Mouse (Mus musculus) cerebellum, postnatal 4 days (tissue): ENCODE measurements at regions not wholly inside any gene's neighbourhood (a gene's known extent, or its start where the extent isn't known, plus 50 kb on each side); places are given as distances from the start of the nearest gene placed in this dataset.
"Not testable (repeated sequence)": the region's sequence is repeated elsewhere in the genome, so short reads cannot be mapped to it uniquely, and the experiment has no call there.

Source experiments
- DNase-seq, 2 experiments: peaks; one replicate each; pipeline ENCODE4 v3.0.0; 2022; ENCODE audit warnings: low spot score in 2 of 2, mixed read lengths in 1 of 2

DNA sequence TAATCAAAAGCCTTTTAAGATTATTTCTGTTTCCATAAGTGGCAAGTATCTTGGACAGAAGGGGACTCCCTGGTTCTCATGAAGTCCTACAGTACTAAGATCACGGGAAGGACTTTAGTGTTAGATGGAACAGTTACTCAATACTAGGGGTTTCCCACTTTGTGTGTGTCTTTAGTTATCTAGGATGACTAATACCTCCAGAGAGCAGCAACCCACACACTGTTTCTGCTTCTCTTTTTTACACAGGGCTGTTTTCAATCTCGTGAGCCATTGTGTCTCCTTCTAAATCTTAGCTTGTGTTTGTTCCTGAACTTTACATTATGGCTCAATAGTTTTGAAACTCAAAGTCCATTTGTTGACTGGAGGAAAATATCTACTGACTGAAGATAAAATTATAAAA lies 496.5 kb upstream of the Impg1 start:
- no peak for DNase-seq

DNA sequence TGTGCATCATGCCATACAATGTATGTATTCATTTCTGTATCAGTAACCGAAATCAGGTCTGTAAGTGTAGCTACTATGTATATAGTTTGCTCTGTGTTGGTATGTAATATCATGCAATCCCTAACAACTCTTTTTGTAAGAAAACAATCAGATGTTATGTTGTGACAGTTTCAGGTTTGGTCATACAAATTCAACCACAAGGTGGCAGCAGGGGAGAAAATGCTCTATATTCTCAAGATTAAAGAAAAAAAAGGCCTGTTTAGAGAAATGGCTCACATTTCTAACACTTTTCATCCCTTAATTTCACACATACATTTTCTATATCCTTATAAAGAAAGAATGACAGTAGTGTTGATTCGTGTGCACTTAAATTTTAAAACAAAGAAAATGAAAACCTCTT lies 477.7 kb upstream of the Impg1 start:
- peak in 1 of 2 experiments; percentile 6 for DNase-seq

DNA sequence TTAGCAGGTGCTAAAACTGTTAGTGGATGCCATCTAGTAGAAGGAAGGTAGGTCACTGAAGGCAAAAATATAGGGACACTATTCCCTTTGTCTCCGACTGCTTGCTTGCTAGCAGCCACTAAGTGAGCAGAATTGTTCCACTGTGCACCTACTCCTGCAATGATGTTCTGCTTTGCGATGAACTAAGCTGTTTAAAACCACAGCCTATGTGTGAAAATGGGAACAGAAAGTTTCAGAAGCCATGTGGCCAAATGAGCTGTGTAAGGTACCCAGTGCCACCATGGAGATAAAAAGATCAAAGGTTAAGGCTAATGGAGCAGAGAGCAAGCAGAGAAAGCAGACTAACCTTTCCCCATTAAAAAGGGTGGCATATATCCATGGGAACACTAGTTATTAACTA lies 476.1 kb upstream of the Impg1 start:
- no peak for DNase-seq

DNA sequence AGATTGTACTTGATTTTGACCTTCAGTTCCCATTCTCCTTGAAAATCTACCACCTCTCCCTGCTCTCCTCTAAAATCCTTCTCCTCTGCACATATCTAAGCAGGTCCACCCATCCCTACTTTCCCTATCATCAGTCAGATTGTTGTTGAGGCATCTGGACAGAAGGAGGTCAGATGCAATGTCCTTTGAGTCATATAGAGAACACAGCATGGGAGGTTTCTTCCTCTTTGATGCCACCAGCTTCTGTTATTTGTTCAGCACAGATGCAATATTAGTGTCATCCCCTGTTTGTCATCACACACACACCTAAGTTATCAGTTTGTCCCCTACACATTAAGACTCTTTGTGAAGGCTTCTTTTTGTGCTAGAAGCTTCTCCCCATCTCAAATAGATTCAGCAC lies 473.0 kb upstream of the Impg1 start:
- no peak for DNase-seq

DNA sequence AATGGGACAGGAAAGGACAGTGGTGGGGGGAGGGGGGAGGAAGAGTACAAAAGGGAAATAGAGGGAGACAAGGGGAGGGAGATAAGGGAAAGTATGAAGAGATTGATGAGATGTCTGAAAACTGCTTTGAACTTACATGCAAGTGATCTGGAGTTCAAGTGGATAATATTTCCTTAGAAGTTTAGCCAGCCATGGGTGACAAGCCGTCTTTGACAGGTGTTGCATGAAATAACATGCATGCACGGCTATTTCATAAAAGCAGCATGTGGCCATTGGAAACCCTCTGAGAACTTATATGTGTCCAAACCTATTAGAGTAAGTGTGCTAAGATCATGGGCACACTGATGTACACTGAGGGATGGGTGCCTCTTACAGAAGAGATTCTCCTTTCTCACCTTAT lies 465.3 kb upstream of the Impg1 start:
- DNase-seq = no peak

DNA sequence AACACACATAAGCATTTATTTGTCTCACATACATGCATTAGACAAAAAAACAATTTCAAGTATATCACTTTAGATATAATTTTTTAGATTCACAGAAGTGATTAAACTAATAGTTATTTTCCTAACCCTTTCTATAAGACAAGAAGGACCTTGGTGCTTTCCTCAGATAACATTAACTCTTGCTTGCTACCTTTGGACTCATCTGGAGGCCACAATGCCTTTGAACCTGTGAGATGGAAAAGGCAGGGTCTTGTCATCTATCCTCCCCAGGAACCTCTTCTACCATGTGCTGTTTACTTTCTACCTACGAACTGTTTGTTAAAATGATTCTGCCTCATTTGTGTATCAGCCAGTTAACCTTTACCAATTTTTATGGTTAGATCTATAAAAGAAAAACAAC lies 455.0 kb upstream of the Impg1 start:
- no peak for DNase-seq

DNA sequence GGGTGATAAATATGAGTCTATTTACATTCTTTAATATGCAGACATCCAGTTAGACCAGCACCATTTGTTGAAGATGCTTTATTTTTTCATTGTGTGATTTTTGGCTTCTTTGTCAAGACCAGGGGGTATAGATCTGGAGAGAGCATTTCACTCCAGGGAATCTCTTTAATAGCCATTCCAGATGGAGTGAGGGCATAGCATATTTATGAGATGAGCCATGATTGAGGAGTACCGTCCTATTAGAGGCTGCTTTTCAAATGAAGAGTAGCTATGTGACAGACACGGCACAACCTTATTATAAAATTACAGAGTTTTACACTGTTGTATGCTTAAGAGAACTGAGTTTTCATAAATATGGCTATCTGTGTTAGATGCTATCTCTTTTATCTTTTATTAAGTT lies 448.6 kb upstream of the Impg1 start:
- no peak for DNase-seq

DNA sequence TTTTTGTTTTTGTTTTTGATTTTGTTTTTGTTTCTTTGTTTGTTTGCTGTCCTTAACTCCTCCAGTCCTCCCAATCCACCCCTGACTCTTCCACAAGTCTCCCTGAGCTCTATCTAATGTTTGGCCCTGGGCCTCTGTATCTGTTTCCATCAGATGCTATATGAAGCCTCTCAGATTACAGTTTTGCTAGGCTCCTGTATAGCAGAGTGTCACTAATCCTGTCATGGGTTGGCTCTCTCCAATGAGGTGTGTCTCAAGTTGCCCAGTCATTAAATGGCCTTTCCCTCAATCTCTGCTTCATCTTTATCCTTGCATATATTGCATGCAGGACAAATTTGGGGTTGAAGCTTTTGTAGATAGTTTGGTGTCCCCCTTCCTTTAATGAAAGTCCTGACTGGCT lies 446.9 kb upstream of the Impg1 start:
- no peak for DNase-seq

DNA sequence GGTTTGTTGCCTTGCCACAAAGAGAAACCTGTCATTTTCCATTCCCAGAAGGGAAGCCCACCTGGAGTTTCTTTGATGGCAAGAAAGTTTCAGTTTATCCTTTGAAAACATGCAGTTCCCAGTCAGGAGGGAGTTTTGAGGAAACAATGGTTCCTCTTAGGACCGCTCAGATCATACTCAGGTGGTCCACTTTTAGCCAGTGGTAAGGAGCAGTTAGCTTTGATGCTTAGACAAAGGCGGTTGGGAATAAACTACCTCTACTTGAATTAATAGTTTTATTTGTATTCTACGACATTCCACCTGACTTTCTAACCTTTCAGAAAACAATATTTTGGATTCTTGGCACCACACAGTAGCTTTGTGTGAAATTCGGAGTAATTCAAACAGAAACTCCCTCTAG lies 401.5 kb upstream of the Impg1 start:
- DNase-seq = no peak

DNA sequence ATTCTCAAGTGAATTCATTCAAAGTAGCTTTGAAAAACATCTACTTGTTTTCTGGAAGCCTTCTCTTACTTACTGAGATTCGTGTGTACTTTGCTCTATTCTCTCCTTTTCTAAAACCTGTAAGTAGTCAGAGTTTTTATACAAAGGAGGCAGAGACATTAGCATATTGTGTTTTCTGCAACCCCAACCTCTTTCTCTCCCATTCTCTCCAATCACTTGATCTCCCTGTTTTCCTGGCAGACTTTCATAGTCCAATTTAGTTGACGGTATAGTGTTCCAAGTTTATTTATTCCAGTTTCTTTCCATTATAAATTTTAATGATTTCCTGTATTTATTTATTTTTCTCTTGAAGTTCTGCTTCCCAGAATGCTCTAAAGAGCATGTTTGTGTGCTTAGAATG lies 393.7 kb upstream of the Impg1 start:
- no peak for DNase-seq

DNA sequence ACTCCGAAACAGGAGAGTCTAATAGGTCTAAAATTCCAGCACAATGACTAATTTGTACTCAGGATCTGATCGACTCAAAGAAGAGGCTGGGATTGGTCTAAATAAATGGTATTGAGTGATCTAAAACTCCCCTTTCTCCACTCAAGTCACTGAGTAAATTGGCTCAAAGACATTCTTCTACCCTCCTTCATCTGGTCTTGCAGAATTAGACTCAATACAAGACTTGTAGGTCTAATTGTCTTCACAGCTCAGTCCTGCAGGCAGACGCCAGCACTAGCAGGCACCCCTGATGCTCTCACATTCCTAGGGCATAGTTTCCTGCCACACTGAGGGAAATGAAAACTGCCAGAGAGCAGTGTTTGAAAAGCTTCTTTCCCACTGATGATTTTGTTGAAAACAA lies 382.9 kb upstream of the Impg1 start:
- no peak for DNase-seq

DNA sequence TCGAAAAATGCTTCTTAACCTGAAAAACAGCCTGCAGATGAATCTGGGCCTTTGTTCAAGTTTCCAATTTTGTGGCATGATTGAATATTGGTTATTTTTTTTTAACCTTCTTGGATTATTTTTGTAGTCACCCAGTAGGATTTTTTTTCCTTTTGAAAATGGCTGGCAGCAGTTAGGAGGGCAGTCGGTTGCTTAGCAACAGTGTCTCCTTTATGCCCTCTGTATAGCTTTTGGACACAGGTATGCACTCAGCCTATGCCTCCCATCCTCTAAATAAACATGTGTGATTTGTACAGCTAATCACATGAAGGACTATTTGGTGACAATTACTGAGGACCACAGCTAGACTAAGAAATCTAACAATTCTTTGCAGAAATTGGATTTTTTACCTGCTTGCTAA lies 367.5 kb upstream of the Impg1 start:
- no peak for DNase-seq

DNA sequence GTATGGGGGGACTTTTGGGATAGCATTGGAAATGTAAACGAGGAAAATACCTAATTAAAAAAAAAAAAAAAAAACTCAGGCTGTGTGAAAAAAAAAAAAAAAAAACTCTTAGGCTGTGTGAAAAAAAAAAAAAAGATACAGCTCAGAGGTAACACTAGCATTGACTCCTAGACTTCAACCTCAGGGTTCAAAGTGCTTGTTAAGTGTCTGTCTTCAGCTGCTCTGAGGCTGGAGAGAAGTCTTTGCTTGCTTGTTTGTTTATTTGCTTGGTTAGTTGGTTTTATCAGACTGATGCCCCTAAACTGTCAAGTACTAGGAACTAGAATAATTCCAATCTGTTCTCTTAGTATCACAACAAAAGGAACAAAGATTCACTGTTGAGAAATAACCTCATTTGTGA lies 360.1 kb upstream of the Impg1 start:
- DNase-seq = no peak

DNA sequence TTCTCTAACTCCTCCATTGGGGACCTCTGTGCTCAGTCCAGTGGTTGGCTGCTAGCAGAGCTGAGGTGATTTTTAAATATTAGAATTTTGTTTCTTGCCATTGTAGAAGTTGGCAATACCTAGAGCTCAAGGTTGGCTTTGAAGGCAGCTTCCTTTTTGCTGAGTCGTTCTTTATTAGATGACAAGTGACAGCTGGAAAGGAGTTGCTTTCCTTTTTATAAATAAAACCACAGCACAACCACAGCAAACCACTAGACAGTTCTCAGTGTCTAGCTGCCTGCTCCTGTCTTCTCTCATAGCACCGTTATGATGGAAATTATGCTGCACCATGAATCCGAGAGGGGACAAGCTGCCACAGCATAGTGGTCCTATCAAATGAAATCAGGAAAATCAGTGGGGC lies 354.8 kb upstream of the Impg1 start:
- no peak for DNase-seq

DNA sequence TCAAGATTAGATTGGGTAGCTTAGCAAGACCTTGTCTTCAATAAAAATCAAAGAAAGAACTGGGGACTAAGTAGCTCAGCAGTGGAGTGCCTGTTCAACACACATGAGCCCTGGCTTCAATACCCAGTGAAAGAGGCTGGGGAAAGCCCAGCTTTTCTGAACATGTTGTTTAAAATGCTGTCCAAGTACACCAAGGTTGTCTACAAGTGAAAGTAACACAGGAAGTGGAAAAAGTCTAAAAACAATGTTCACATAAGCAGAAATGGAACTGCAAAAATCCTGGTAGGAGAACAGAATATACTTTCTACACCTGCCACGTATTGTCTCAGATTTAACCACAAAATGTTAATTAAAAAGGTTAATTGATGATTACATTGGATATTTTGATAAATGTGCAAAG lies 353.8 kb upstream of the Impg1 start:
- DNase-seq = no peak

DNA sequence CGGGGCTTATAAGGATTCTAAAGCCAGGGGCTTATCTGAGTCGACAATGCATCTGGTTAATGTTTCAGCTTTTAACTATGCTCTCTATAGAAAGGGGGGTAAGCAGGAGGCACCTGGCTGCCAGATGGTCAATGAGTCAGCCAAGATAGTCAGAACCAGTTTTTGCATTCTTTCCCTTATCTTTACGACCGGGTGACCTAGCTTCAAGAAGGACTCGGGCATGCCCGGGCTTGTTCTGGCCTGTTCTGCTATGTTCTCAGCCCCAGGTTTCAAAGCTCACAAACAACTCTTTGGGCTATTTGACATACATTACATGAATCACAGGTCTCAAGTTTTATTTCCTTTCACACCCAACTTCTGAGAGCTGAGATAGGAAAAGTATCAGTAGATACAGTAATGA lies 348.6 kb upstream of the Impg1 start:
- DNase-seq = not testable (repeated sequence)

DNA sequence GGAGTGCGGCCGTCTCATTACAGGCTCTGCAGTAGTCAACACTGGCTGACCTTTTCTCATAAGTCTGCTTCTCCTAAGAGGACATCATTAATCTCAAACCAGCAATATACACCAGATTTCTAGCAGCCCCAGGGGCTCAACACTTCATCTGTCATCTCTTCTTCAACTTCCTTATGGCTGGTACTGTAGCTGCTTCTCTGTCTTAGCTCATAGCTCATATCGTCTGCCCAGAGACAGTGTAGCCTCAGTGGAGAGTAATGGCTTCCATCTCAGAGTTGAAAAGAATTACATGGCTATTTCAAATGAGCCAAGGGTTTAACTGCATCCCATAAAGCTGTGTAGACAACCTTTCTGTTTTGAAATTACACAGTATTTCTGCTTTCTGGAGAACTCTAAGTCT lies 326.2 kb upstream of the Impg1 start:
- DNase-seq = no peak

DNA sequence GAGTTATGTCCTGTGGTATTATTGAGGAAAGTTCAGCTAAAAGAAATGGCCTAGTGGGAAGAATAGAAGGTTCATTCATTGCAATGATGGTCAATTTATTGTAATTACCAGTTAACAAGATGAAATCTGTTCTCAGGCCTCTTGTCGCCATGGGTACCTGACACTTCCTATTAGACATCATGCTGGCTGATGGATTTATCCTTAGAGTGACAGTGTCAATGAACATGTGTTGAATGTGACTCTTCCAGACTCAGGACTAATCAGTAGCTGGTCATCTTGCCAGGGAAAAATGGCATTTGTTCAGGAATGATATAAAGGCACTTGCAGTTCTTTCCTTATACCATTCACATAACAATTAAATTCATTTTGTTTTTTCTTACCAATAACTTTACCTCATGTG lies 309.3 kb upstream of the Impg1 start:
- peak in 1 of 2 experiments; percentile 43 for DNase-seq

DNA sequence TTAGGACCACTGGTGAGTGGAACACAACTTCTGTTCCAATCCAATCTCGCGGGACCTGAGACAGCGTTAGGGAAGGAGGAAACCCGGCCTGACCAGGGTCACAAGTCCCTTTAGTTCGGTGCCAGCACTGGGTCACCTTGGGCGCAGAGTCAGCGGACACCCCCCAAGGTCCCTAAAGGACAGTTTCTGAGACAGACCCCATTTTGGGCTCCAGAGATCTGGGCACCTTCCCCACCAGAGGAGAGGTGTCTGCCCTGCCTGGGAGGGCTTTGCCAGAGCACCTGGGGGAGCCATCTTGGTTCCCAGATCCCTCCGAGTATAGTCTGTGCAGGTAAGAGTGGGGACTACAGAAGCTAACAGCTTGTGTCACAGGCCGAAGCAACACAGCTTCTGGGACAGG lies 270.5 kb upstream of the Impg1 start:
- DNase-seq = not testable (repeated sequence)

DNA sequence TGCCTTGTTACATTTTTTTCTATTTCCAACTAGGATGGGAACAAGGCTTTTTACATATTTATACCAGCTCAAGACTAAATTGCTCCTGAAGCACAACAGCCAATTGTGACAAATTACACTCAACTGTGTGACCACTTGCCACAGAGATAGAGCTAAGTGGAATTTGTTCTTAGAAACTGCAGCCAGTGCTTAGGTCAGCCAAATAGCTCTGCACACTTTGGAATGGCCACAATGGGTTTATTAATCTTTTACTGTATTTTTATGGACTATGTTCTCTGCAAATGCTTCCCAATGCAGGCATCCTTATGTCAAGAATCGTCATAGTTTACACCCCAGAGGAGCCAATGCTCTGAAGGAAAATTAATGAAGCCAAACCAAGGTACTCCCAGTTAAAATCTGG lies 267.7 kb upstream of the Impg1 start:
- no peak for DNase-seq

DNA sequence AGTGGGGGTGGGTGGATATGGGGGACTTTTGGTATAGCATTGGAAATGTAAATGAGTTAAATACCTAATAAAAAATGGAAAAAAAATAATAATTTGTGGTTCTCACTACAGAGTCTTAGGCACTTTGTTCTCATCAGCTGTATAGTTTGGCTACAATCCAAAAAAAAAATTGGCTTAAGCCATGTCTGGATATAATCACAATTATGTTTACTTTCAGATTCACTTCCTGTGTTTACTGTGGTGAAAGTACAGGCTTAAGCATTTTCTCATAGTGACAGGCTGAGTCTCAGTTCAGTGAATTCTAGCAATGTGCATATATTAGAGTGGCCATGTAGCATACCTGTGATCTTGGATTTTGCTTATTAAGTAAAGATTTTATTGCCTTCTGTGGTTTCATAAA lies 258.4 kb upstream of the Impg1 start:
- DNase-seq = no peak

DNA sequence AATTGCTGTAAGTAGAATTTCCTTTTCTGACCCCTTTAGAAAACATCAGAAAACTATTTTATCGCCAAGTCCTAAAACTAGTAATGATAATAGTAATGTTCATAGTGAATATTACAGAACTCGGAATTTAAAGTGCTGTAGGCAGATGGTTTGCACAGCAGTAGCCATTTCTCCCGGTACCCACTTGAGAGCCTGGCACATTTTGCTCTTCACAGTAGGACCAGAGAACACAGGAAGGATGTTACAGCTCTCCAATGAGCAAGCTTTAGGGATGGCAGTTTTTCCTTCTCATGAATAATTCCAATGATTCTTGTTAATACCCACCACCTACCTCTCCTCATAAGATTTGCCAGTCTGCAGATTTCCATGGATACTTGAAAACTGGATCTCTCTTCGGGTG lies 253.2 kb upstream of the Impg1 start:
- no peak for DNase-seq

DNA sequence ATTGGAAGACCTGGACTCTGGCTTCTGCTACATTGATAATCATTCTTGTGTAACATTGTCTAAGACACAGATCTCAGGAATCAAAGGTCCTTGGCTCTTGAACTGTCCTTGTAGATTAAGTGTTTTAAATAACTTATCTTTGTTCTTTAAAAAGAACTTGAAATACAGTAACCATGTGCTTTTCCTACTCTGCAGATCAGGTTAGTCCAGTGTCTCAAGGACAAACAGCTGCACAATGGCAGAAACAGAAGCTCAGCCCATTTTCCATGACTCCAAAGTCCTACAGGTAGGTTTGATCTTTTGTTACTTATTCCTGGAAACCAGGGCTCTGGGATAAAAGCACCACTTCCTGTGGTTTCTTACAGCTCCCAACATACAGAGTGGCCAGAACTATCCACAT lies 244.5 kb upstream of the Impg1 start:
- DNase-seq = no peak

DNA sequence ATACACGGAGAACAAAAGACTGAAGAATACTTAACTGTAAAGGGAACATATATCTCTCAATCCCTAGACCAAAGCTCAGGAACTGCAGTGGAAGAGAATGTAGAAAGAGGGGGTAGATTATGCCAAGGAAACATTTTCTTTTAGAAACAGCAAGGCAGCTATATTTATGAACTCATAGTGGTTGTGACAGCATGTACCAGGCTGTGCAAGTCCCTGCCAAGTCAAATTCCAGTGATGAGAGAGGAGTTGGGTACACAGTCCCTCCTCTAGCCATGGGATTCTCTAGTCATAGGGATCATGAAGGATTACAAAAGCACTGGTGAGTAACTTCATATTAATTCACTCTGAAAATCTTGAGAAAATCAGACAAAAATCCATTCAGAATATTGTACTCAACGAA lies 240.0 kb upstream of the Impg1 start:
- no peak for DNase-seq

DNA sequence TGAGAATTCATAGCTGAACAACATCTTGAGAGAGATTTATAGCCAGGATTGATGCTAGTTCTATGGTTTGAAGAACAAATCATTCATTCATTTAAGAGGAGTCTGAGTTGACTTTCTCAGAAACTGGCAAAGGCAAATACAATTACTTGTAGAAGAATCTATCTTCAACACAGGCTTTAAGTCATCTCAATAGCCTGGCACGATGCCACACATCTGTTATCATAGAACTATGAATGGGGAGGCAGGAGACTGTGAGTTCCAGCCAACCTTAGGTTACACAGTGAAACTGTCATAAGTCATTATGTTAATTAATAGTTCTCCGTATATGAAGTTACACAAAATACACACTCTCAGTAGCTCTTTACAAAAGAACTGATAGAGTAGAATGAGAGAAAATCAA lies 231.9 kb upstream of the Impg1 start:
- DNase-seq = no peak
